Mouse (Mus musculus) cerebellum, adult 9-10 months (tissue): ENCODE measurements around the gene Hist2h3b.
"Not testable (repeated sequence)": the region's sequence is repeated elsewhere in the genome, so short reads cannot be mapped to it uniquely, and the experiment has no call there.

Source experiments
- DNase-seq: peaks from one replicate; pipeline ENCODE4 v3.0.0; 2022

Gene Hist2h3b

GRCm38 (mm10) chr3:96268051-96268775 lies at the start of gene Hist2h3b:
Hist2h3b (plus strand) TSS chr3:96268654.
- peak; percentile 90 for DNase-seq

- DNase-seq = peak; percentile 65
Observed at GRCm38 (mm10) chr3:96219191-96219641, 49.2 kb upstream of the Hist2h3b start.

GRCm38 (mm10) chr3:96219661-96220130 lies 48.8 kb upstream of the Hist2h3b start, which contains the start of the genes Bola1 and Hist2h2ab:
Bola1 (minus strand) TSS chr3:96219709.
Hist2h2ab (plus strand) TSS chr3:96219865.
- peak; percentile 94 for DNase-seq

GRCm38 (mm10) chr3:96220131-96220764 lies 48.2 kb upstream of the Hist2h3b start:
- DNase-seq = not testable (repeated sequence)

DNA sequence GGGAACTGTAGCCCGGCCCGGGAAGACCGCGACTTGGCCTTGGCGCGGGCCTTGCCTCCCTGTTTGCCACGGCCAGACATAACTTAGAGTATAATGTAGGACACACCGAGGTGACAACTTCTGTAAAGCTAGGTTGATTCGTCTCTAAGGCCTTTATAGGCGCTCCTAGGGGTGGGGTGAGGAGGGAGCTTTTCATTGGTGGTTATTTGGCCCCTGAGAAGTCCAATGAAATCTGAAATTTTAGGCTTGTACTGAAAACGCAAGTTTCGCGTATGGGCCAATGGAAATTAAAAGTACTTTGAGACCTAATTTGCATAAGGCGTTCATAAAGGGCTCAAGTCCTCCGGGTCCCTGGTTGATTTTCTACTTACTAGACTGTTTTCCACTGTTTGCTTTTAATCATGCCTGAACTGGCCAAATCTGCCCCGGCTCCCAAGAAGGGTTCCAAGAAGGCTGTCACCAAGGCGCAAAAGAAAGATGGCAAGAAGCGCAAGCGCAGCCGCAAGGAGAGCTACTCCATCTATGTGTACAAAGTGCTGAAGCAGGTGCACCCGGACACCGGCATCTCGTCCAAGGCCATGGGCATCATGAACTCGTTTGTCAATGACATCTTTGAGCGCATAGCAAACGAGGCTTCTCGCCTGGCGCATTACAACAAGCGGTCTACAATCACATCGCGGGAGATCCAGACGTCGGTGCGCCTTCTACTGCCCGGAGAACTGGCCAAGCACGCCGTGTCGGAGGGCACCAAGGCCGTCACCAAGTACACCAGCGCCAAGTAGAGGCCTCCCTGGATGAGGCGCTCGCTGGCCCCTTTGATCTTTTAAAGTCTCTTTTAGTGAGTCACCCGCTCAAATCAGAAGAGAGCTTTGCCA lies 47.5 kb upstream of the Hist2h3b start, which contains the start of the genes Hist2h2ac and Hist2h2be:
Hist2h2ac (minus strand) TSS at position 116 of the 875 bp plus-strand sequence.
Hist2h2be (plus strand) TSS at position 355 of the 875 bp plus-strand sequence.
- DNase-seq = peak; percentile 95

DNA sequence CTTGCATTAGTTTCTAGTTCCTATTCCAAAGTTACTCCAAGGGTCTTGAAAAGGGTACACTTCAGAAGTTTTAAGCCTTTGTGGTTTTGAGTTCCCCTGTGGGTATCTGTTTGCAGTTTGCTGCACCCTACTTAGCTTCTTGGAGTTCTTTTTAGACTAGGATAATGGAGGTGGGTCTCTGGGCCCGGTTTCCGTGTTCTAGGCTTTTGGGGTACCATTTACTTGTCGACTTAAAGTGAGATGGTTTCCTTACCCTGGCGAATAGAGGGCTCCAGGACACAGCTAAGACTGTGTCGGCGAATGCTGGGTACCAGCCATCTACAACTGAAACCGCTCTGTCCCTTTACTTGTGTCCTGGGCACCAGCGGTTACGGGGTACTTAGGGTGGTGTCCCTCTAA lies 46.8 kb upstream of the Hist2h3b start:
- no peak for DNase-seq

GRCm38 (mm10) chr3:96222774-96223173 lies 45.7 kb upstream of the Hist2h3b start:
- DNase-seq = peak; percentile 59

DNA sequence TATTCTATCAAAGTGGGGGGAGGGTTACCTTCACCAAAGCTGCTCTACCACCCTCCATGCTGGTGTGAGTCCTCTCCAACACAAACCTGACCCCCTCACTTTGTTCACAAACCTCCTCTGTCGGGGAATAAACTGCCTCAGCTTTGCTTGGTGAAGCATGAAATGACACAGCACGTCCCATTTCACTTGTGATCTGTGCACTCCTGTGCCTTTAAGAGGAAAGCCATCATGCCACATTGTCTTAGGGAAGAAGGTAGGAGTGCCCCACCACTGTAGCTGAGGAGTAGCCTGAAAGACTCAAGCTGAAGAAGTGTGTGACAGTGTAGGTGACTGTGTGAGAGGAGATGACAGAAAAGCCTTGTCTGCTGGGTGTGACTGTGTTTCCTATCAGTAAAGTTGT lies 43.0 kb upstream of the Hist2h3b start:
- DNase-seq = peak; percentile 18

GRCm38 (mm10) chr3:96226695-96227648 lies 41.5 kb upstream of the Hist2h3b start:
- DNase-seq = peak; percentile 12

DNA sequence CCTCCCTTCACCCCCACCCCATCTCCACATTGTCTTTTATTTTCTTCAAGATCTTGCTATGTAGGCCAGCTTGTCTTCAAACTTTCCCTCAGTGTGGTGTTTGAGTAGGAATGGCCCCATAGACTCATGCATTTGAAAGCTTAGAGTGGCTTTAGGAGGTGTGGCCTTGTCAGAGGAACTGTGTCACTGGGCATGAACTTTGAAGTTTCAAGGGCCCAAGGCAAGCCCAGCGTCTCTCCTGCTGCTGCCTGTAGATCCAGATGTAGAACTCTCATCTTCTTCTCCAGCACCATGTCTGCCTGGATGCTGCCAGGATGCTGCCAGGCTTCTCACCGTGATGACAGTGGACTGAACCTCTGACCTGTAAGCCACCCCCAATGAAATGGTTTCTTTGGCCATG lies 39.6 kb upstream of the Hist2h3b start:
- no peak for DNase-seq

- DNase-seq = no peak
Observed at GRCm38 (mm10) chr3:96230404-96230803, 38.0 kb upstream of the Hist2h3b start.

DNA sequence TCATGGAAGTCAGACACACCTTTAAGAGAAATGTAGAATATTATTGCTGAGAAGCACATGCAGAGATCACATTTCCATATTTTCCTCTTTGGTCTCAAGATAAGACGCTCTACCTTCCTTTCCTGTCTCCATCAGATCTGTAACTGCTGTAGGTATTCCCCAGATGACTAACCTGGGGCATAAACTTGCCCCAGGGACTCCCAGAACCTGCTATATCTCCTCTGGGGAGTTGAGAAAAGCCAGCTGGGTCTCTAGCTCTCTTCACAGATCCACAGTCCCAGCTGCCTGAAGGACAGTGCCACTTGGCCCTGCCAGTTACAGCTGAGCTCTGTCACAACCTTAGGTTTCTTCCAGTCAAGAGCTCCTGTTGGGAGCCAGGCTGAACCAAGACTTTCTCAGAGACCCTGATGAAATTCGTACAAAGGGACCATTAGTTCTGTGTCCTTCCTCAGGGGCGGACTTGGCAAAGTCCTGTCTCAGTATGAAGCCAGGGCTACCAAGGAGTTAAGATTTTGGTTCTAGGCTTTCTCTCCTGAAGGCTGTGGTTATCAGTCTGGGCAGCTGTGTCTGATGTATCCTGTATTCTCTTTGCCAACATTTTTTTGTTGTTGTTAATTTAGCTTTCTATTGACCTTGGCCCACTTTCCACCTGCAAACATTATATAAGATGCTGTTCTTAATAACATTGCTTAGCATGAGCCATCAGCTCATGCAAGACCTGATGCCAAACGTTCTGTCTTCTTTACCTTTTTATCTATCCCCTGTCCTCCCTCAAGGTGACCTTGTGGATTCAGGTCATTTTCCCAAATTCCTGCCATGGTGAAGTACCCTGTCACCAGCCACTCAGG lies 37.3 kb upstream of the Hist2h3b start:
- DNase-seq = no peak

DNA sequence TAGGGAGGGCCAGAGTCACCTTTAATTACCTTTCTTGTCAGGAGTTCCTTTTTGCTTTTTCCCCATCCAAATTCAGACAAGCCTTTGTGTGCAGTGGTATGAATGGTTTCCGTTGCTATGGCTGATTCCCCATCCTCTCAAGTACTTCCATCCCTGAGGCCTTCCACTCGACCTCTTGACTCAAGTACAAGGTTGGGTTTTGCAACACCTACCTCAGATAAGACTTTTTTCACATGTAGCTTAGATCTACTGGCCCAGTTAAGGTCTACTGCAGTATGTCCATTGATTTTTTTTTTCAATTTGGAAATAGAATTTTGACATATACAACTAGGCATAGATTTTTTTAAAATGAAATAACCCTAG lies 36.7 kb upstream of the Hist2h3b start:
- no peak for DNase-seq

DNA sequence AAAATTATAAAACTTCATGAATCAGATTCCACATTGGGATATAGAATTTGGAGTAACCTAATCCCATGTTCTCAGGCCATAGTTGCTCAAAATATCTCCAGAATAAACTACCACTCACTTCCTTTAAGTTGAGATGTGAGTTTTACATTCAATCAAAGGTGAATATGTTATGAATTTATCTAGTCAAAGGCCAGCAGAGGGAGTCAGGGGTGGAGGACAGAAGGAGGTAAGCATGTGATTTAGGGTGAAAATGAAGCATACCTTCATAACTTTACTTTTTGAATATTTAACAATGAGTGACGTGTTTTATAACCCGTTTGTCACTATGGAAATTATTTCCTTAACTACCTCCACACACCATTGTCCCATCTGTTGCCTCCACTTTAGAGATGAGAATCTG lies 33.5 kb upstream of the Hist2h3b start:
- DNase-seq = no peak

DNA sequence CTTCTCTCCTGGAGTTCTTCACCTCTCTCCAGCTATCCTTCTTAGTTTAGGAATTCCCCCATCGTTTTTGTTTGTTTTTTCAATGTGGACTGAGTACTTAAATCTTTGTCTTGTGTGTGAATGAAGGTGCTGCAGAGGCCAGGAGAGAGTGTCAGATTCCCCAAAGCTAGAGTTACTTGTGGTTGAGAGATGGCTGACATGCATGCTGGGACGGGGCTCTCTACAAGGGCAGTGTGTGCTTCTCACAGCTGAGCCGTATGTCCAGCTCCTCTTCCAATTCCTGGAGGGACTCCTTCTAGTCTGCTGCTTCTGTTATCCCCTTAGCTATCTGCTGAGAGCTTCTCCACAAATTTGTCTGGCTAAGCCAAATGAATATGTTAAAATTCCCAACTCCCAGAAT lies 32.6 kb upstream of the Hist2h3b start:
- DNase-seq = no peak

- DNase-seq = no peak
Observed at GRCm38 (mm10) chr3:96236834-96237334, 31.6 kb upstream of the Hist2h3b start.

GRCm38 (mm10) chr3:96237335-96237903 lies 31.0 kb upstream of the Hist2h3b start:
- DNase-seq = no peak

DNA sequence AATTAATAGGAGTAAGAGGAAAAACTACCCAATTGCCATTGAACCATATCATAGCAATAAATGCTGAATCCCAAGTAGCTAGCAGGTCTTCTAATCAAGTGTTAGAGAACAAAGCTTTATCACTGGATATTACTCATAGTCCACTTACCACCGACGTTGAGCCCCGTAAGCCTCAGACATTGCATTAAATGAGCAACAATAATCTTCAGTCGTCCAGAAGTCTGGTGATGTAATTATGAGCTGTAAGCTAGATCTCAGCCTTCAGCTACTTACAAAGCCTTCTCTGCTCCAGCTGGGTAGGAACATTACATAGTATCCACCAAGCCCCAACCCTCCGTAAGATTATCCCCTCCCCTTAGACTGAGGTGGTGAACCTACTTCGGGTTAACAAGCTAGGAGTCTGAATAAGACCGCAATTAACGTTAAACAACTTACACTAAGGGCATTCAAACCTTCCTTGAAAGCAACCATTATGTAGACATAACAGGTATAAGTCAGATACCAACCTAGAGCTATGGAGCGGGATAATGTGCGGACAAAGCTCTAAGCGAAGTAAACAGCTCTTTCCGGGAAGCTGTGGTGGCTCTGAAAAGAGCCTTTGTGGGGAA lies 30.4 kb upstream of the Hist2h3b start:
- no peak for DNase-seq

- peak; percentile 68 for DNase-seq
Observed at GRCm38 (mm10) chr3:96238954-96239793, 29.3 kb upstream of the Hist2h3b start, which contains the start of gene Hist2h3c2. Hist2h3c2 (minus strand) TSS chr3:96239127.
